Mouse (Mus musculus) heart, embryonic 16.5 days (tissue): ENCODE results near the gene Notch2. TPM values are rescaled to one million over a fixed set of nuclear protein-coding genes. Genes with fewer than 3 reads are reported as not detected.

ENCODE experiments used
- ATAC-seq: fragments of 200-750 bp; cut with Nextera tagmentation; replicated peaks from 2 replicates; pipeline ENCODE4 v1.8.0; 2017; ENCODE audit warnings: moderate number of reproducible peaks; ENCODE audit not compliant: insufficient read depth, low FRiP score; ENCODE audit errors: extremely low read depth
- H3K27ac ChIP-seq: fragments of 300-500 bp; sonication (generic); 2 replicates; pipeline ENCODE4 v1.5.1; 2014; ENCODE audit warnings: mild to moderate bottlenecking, low read length, control low read depth, moderate library complexity
- H3K27me3 ChIP-seq: fragments of 300-500 bp; sonication (generic); 2 replicates; pipeline ENCODE4 v1.6.1; 2014; ENCODE audit warnings: low read length, mixed read lengths; ENCODE audit not compliant: control insufficient read depth, insufficient read depth
- H3K36me3 ChIP-seq: fragments of 300-500 bp; sonication (generic); 2 replicates; pipeline ENCODE4 v1.6.1; 2014; ENCODE audit not compliant: control insufficient read depth, insufficient read depth
- H3K4me1 ChIP-seq: fragments of 300-500 bp; sonication (generic); 2 replicates; pipeline ENCODE4 v1.6.1; 2014; ENCODE audit warnings: low read length, mixed read lengths; ENCODE audit not compliant: control insufficient read depth, insufficient read depth
- H3K4me2 ChIP-seq: fragments of 300-500 bp; sonication (generic); 2 replicates; pipeline ENCODE4 v1.6.1; 2014; ENCODE audit warnings: low read depth, mild to moderate bottlenecking, control low read depth, low read length
- H3K4me3 ChIP-seq: fragments of 300-500 bp; sonication (generic); 2 replicates; pipeline ENCODE4 v1.5.1; 2014; ENCODE audit warnings: mild to moderate bottlenecking, control low read depth, low read length
- H3K9ac ChIP-seq: fragments of 300-500 bp; sonication (generic); 2 replicates; pipeline ENCODE4 v1.6.1; 2014; ENCODE audit warnings: low read length, control low read depth
- H3K9me3 ChIP-seq: fragments of 300-500 bp; sonication (generic); replicated peaks from 2 replicates; pipeline ENCODE4 v1.6.1; 2016; ENCODE audit warnings: low read length; ENCODE audit not compliant: control insufficient read depth
- WGBS: fragments of 180-500 bp; shearing (Covaris S2); extraction: QIAGEN DNeasy Blood & Tissue Kit; methylation state at CpG from one replicate; pipeline ENCODE4 v1.1.7; 2014; 5-methylcytosine and 5-hydroxymethylcytosine counted together
- polyA plus RNA-seq: library from polyadenylated mRNA; unstranded; fragments of >200 nt; fragmentation: Nextera tagmentation; extraction: Ambion mirVana; gene quantifications from 2 replicates; pipeline ENCODE4 v1.2.1, GENCODE M21; 2015

Notch2 gene
- polyA plus RNA-seq, 1 experiment from 2014 or later = 10.5 TPM

- Histone ChIP-seq H3K4me1 (peaks cover 4% of the 10 kb centered on the region; the same call in 1 of the 2 replicates), H3K36me3 (peaks cover 10% of the 10 kb centered on the region), H3K9me3 (no peaks in the 10 kb centered on the region)
These were observed 67.3 kb downstream of the Notch2 start for GRCm38 (mm10) chr3:98080630-98081029.

GRCm38 (mm10) chr3:98082188-98082587 lies 68.9 kb downstream of the Notch2 start:
- Histone ChIP-seq H3K4me2 (no peak overlapping the region), H3K36me3 (peaks cover 10% of the 10 kb centered on the region), H3K27ac (no peak overlapping the region), H3K27me3 (no peaks in the 10 kb centered on the region), H3K4me3 (no peak overlapping the region), H3K9me3 (no peaks in the 10 kb centered on the region), H3K4me1 (peaks cover 12% of the 10 kb centered on the region), H3K9ac (no peak overlapping the region)
- 75% methylated on average over 3 of the region's 3 CpGs for WGBS
- ATAC-seq = no peak

More at GRCm38 (mm10) chr3:98080630-98081029, 67.3 kb downstream of the Notch2 start:
- no peak for ATAC-seq
- Histone ChIP-seq H3K9ac (no peak overlapping the region), H3K27ac (no peak overlapping the region), H3K4me2 (no peak overlapping the region), H3K27me3 (no peaks in the 10 kb centered on the region), H3K4me3 (no peak overlapping the region)
- 88% methylated on average over 4 of the region's 4 CpGs for WGBS

- H3K4me1 ChIP-seq = peaks cover 12% of the 10 kb centered on the region
- no peaks in the 10 kb centered on the region for H3K27me3 ChIP-seq
- WGBS = 77% methylated on average over 3 of the region's 3 CpGs
- no peak overlapping the region for H3K27ac ChIP-seq
- no peak overlapping the region for H3K4me2 ChIP-seq
- H3K9me3 ChIP-seq = no peaks in the 10 kb centered on the region
- no peak for ATAC-seq
- H3K9ac ChIP-seq = no peak overlapping the region
- peaks cover 9% of the 10 kb centered on the region for H3K36me3 ChIP-seq
- no peak overlapping the region for H3K4me3 ChIP-seq
These were observed 69.6 kb downstream of the Notch2 start for GRCm38 (mm10) chr3:98082972-98083371.

GRCm38 (mm10) chr3:98084061-98084655 lies 70.8 kb downstream of the Notch2 start:
- no peak overlapping the region for H3K27ac ChIP-seq
- no peak overlapping the region for H3K4me3 ChIP-seq
- H3K4me1 ChIP-seq = peaks cover 13% of the 10 kb centered on the region
- H3K27me3 ChIP-seq = no peaks in the 10 kb centered on the region
- no peak overlapping the region for H3K9ac ChIP-seq
- peaks cover 3% of the 10 kb centered on the region; the same call in 1 of the 2 replicates for H3K36me3 ChIP-seq
- H3K4me2 ChIP-seq = no peak overlapping the region
- WGBS = 72% methylated on average over 8 of the region's 8 CpGs
- no peak for ATAC-seq
- no peaks in the 10 kb centered on the region for H3K9me3 ChIP-seq

GRCm38 (mm10) chr3:98084870-98085269 lies 71.5 kb downstream of the Notch2 start:
- Histone ChIP-seq H3K9me3 (no peaks in the 10 kb centered on the region), H3K9ac (no peak overlapping the region), H3K27me3 (no peaks in the 10 kb centered on the region), H3K27ac (no peak overlapping the region), H3K4me1 (peaks cover 19% of the 10 kb centered on the region), H3K36me3 (peaks cover 3% of the 10 kb centered on the region; the same call in 1 of the 2 replicates), H3K4me2 (no peak overlapping the region), H3K4me3 (no peak overlapping the region)
- WGBS = 75% methylated on average over 13 of the region's 13 CpGs
- no peak for ATAC-seq

- 27% methylated on average over 5 of the region's 5 CpGs for WGBS
- H3K4me1 ChIP-seq = peaks cover 19% of the 10 kb centered on the region
- H3K27ac ChIP-seq = peak overlapping the region; percentile 20
- peak; percentile 47; the same call in 1 of the 2 replicates for ATAC-seq
- no peaks in the 10 kb centered on the region for H3K9me3 ChIP-seq
- H3K9ac ChIP-seq = no peak overlapping the region
- H3K27me3 ChIP-seq = no peaks in the 10 kb centered on the region
- no peak overlapping the region for H3K4me2 ChIP-seq
- H3K4me3 ChIP-seq = no peak overlapping the region
- peaks cover 3% of the 10 kb centered on the region; the same call in 1 of the 2 replicates for H3K36me3 ChIP-seq
These were observed 72.5 kb downstream of the Notch2 start for GRCm38 (mm10) chr3:98085812-98086268.

GRCm38 (mm10) chr3:98086441-98086840 lies 73.1 kb downstream of the Notch2 start:
- 80% methylated on average over 4 of the region's 4 CpGs for WGBS
- no peak overlapping the region for H3K9ac ChIP-seq
- no peak overlapping the region for H3K4me3 ChIP-seq
- ATAC-seq = no peak
- H3K36me3 ChIP-seq = peaks cover 3% of the 10 kb centered on the region; the same call in 1 of the 2 replicates
- H3K4me1 ChIP-seq = peaks cover 19% of the 10 kb centered on the region
- no peak overlapping the region for H3K4me2 ChIP-seq
- no peaks in the 10 kb centered on the region for H3K27me3 ChIP-seq
- H3K27ac ChIP-seq = peak overlapping the region; percentile 20; the same call in 1 of the 2 replicates
- H3K9me3 ChIP-seq = no peaks in the 10 kb centered on the region

- 62% methylated on average over 5 of the region's 5 CpGs for WGBS
- H3K9ac ChIP-seq = no peak overlapping the region
These were observed 73.5 kb downstream of the Notch2 start for GRCm38 (mm10) chr3:98086860-98087259.

GRCm38 (mm10) chr3:98087551-98087950 lies 74.2 kb downstream of the Notch2 start:
- WGBS = 90% methylated on average over 3 of the region's 3 CpGs
- no peak for ATAC-seq
- no peak overlapping the region for H3K27ac ChIP-seq
- no peak overlapping the region for H3K4me3 ChIP-seq
- no peak overlapping the region for H3K9ac ChIP-seq
- H3K9me3 ChIP-seq = no peaks in the 10 kb centered on the region
- no peaks in the 10 kb centered on the region for H3K36me3 ChIP-seq
- H3K4me2 ChIP-seq = no peak overlapping the region
- H3K4me1 ChIP-seq = peaks cover 19% of the 10 kb centered on the region
- no peaks in the 10 kb centered on the region for H3K27me3 ChIP-seq

More at GRCm38 (mm10) chr3:98086860-98087259, 73.5 kb downstream of the Notch2 start:
- no peak overlapping the region for H3K4me2 ChIP-seq
- H3K27ac ChIP-seq = no peak overlapping the region; the same call in 1 of the 2 replicates
- H3K27me3 ChIP-seq = no peaks in the 10 kb centered on the region
- peaks cover 3% of the 10 kb centered on the region; the same call in 1 of the 2 replicates for H3K36me3 ChIP-seq
- no peak overlapping the region for H3K4me3 ChIP-seq
- no peaks in the 10 kb centered on the region for H3K9me3 ChIP-seq
- peaks cover 19% of the 10 kb centered on the region for H3K4me1 ChIP-seq
- ATAC-seq = no peak
